Mouse (Mus musculus) kidney, embryonic 14.5 days (tissue): ENCODE measurements around the gene Elac2. TPM values are rescaled to one million over a fixed set of nuclear protein-coding genes. Genes with fewer than 3 reads are reported as not detected.

Experiments used
- ATAC-seq: fragments of 200-750 bp; cut with Nextera tagmentation; 2 replicates; pipeline ENCODE4 v1.8.0; 2017; ENCODE audit warnings: moderate number of reproducible peaks, mild to moderate bottlenecking, moderate TSS enrichment, moderate library complexity; ENCODE audit not compliant: low FRiP score, low TSS enrichment
- H3K27ac ChIP-seq: fragments of 300-500 bp; sonication (generic); 2 replicates; pipeline ENCODE4 v1.5.1; 2014; ENCODE audit warnings: low read depth, mild to moderate bottlenecking, low read length, moderate library complexity, mixed read lengths
- H3K27me3 ChIP-seq: fragments of 300-500 bp; sonication (generic); 2 replicates; pipeline ENCODE4 v1.6.1; 2014; ENCODE audit warnings: mild to moderate bottlenecking, low read length; ENCODE audit not compliant: control insufficient read depth, insufficient read depth
- H3K36me3 ChIP-seq: fragments of 300-500 bp; sonication (generic); 2 replicates; pipeline ENCODE4 v1.6.1; 2014; ENCODE audit warnings: low read length, mixed read lengths; ENCODE audit not compliant: control insufficient read depth, insufficient read depth
- H3K4me1 ChIP-seq: fragments of 300-500 bp; sonication (generic); 2 replicates; pipeline ENCODE4 v1.6.1; 2014; ENCODE audit warnings: low read length, mixed read lengths; ENCODE audit not compliant: control insufficient read depth, insufficient read depth
- H3K4me2 ChIP-seq: fragments of 300-500 bp; sonication (generic); replicated peaks from 2 replicates; pipeline ENCODE4 v1.6.1; 2014; ENCODE audit warnings: low read depth, mild to moderate bottlenecking, low read length
- H3K4me3 ChIP-seq: fragments of 300-500 bp; sonication (generic); 2 replicates; pipeline ENCODE4 v1.5.1; 2014; ENCODE audit warnings: mild to moderate bottlenecking, low read length
- H3K9ac ChIP-seq: fragments of 300-500 bp; sonication (generic); 2 replicates; pipeline ENCODE4 v1.6.1; 2014; ENCODE audit warnings: low read depth, mild to moderate bottlenecking, low read length, moderate library complexity
- H3K9me3 ChIP-seq: fragments of 300-500 bp; sonication (generic); 2 replicates; pipeline ENCODE4 v1.6.1; 2016; ENCODE audit warnings: low read length; ENCODE audit not compliant: control insufficient read depth
- WGBS: fragments of 180-500 bp; shearing (Covaris S2); extraction: QIAGEN DNeasy Blood & Tissue Kit; methylation state at CpG from one replicate; pipeline ENCODE4 v1.1.7; 2014; 5-methylcytosine and 5-hydroxymethylcytosine counted together
- polyA plus RNA-seq: library from polyadenylated mRNA; unstranded; fragments of >200 nt; fragmentation: Nextera tagmentation; extraction: Ambion mirVana; gene quantifications from 2 replicates; pipeline ENCODE4 v1.2.1, GENCODE M21; 2014

Gene Elac2
- polyA plus RNA-seq, 1 experiment from 2014 or later: 38.4 TPM

DNA sequence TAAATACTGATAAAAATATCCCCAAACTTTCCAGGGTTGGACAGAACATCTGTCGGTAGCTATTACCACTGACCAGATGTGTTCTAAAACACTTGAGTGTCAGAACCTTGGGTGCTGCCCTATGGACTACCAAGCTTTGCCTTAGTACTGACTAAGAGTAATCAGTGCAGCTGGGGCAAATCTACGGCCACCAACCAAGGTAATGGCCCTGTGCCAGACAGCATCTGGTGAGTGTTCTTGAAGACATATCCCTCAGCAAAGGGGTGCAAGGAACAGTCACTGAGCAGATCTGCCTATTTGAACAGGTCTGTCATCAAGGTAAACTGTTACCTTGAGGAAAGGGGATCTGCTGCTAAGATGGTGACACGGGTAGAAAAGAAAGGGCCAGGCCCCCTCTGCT is 26.0 kb downstream of the Elac2 start:
- 81% methylated on average over 3 of the region's 3 CpGs for WGBS
- Histone ChIP-seq H3K4me3 (no peak overlapping the region), H3K27me3 (no peaks in the 10 kb centered on the region), H3K36me3 (peaks cover 44% of the 10 kb centered on the region), H3K9me3 (no peaks in the 10 kb centered on the region), H3K4me2 (no peak overlapping the region), H3K9ac (no peak overlapping the region), H3K27ac (no peak overlapping the region), H3K4me1 (no peaks in the 10 kb centered on the region)
- ATAC-seq: no peak

DNA sequence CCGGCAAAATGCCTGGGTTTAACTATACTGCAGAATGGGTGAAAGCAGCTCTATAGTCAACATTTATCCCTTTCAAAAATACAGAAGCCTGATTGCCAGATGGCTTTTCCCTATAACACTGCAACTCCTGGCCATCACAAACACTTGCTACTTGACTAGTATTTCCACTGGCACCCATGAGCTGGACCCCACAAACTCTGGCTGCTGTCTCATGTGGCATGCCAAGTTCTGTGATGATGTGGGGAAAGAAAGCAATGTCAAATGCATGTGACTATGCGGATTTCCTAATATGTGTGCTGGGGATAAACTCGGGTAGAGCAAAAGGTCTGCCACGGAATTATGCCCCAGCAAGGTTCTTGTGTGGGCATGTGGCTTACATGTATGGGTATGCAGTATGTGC is 27.2 kb downstream of the Elac2 start:
- Histone ChIP-seq H3K27ac (no peak overlapping the region), H3K4me3 (no peak overlapping the region), H3K9me3 (no peaks in the 10 kb centered on the region), H3K27me3 (no peaks in the 10 kb centered on the region), H3K36me3 (peaks cover 33% of the 10 kb centered on the region), H3K4me2 (no peak overlapping the region), H3K4me1 (no peaks in the 10 kb centered on the region), H3K9ac (no peak overlapping the region)
- ATAC-seq: no peak
- 95% methylated on average over 4 of the region's 4 CpGs for WGBS

DNA sequence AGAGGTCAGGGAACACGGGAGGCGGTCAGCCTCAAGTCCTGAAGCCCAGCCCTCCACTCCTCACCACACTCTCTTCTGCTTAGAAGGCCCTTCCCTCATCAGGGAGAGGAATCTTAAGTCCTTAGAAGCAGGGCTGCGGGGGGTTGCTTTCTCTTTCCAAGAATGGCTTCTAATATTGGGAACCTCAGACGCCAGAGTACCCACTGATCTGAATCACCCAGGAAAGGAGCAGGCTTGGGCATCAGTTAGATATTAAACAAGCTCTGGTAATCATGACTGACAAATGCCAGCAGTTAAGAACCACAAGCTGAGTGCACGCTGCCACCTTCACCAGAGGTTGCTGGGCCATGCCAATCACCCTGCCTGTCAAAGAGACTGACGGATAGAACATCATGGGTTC is 35.1 kb downstream of the Elac2 start:
- H3K36me3 ChIP-seq: no peaks in the 10 kb centered on the region
- H3K4me2 ChIP-seq: no peak overlapping the region
- H3K4me3 ChIP-seq: no peak overlapping the region
- H3K9ac ChIP-seq: no peak overlapping the region
- no peaks in the 10 kb centered on the region for H3K9me3 ChIP-seq
- no peak overlapping the region for H3K27ac ChIP-seq
- ATAC-seq: no peak
- H3K4me1 ChIP-seq: no peaks in the 10 kb centered on the region
- H3K27me3 ChIP-seq: no peaks in the 10 kb centered on the region
- 65% methylated on average over 6 of the region's 6 CpGs for WGBS

DNA sequence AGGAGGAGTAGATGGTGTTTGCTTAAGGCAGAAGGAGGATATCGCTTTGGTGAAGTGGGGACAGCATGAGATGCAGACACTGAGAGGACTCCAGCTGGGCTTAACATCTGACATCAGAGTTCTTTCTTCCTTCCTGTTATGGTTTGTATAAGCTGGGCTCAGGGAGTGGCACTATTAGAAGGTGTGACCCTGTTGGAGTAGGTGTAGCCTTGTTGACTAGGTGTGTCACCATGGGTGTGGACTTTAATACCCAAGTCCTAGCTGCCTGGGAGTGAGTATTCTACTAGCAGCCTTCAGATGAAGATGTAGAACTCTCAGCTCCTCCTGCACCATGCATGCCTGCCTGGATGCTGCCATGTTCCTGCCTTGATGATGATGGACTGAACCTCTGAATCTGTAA is 37.9 kb downstream of the Elac2 start:
- Histone ChIP-seq H3K27ac (no peak overlapping the region), H3K4me3 (no peak overlapping the region), H3K4me1 (no peaks in the 10 kb centered on the region), H3K36me3 (no peaks in the 10 kb centered on the region), H3K9ac (no peak overlapping the region), H3K27me3 (no peaks in the 10 kb centered on the region), H3K9me3 (no peaks in the 10 kb centered on the region), H3K4me2 (no peak overlapping the region)
- WGBS: 86% methylated on average over 1 of the region's 1 CpGs
- ATAC-seq: no peak

DNA sequence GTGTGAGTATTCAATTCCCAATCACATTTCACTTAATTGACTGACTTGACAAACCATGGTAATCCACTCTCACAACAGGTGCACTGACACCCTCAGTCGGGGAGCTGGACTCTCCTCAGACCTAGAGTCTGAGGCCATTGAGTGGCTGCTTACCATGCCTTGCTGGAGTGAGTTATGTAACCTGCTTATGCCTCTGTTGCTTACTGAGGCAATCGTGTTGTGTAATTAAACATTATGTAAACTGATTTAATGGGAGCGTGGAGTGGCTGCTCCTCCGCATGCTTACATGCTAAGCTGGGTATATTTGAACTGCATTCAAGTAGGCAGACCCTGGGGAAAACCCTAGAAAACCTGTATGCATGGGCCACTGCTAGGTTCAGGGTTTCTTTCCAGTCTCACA is 41.9 kb downstream of the Elac2 start:
- Histone ChIP-seq H3K4me2 (no peak overlapping the region), H3K9me3 (no peaks in the 10 kb centered on the region), H3K4me1 (no peaks in the 10 kb centered on the region), H3K27ac (no peak overlapping the region), H3K27me3 (no peaks in the 10 kb centered on the region), H3K4me3 (no peak overlapping the region), H3K36me3 (0 out of 2 replicates have a peak, but pooled peaks cover 2% of the 10 kb centered on the region), H3K9ac (no peak overlapping the region)
- 95% methylated on average over 4 of the region's 4 CpGs for WGBS
- ATAC-seq: no peak

- ATAC-seq: no peak
- WGBS: 89% methylated on average over 11 of the region's 11 CpGs
Measured at GRCm38 (mm10) chr11:65022771-65023170, 43.9 kb downstream of the Elac2 start.

DNA sequence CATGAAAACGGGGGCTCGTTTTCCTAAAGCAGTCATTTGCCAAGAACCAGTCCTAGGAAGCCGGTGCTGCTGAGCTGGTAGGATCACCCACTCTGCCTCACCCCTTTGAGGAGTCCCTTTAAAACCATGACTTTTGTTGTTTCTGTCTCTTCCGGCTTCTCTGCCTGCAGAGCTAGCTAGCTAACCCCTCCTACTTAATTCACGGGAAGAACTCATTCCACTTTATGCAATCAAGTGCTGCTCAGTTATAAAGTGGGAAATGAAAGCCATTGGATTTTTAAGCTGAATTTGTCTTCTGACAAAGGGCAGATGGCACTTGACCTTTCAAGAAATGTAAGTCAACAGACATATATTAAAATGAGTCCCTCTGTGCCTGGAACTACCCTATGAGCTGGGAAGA is 49.2 kb downstream of the Elac2 start:
- H3K4me1 ChIP-seq: no peaks in the 10 kb centered on the region
- no peak overlapping the region for H3K9ac ChIP-seq
- no peak for ATAC-seq
- no peaks in the 10 kb centered on the region for H3K36me3 ChIP-seq
- H3K4me2 ChIP-seq: no peak overlapping the region
- no peaks in the 10 kb centered on the region for H3K27me3 ChIP-seq
- no peak overlapping the region for H3K27ac ChIP-seq
- H3K4me3 ChIP-seq: no peak overlapping the region
- no peaks in the 10 kb centered on the region for H3K9me3 ChIP-seq
- WGBS: 74% methylated on average over 5 of the region's 5 CpGs

More at GRCm38 (mm10) chr11:65022771-65023170, 43.9 kb downstream of the Elac2 start:
- no peaks in the 10 kb centered on the region for H3K9me3 ChIP-seq
- no peaks in the 10 kb centered on the region for H3K4me1 ChIP-seq
- H3K27me3 ChIP-seq: no peaks in the 10 kb centered on the region
- no peak overlapping the region for H3K27ac ChIP-seq
- H3K4me2 ChIP-seq: no peak overlapping the region
- no peak overlapping the region for H3K4me3 ChIP-seq
- H3K36me3 ChIP-seq: 0 out of 2 replicates have a peak, but pooled peaks cover 2% of the 10 kb centered on the region
- no peak overlapping the region for H3K9ac ChIP-seq

- Histone ChIP-seq H3K27me3 (no peaks in the 10 kb centered on the region), H3K4me1 (no peaks in the 10 kb centered on the region), H3K4me2 (no peak overlapping the region), H3K4me3 (no peak overlapping the region), H3K27ac (no peak overlapping the region), H3K9ac (no peak overlapping the region), H3K36me3 (no peaks in the 10 kb centered on the region), H3K9me3 (no peaks in the 10 kb centered on the region)
- WGBS: 57% methylated on average over 1 of the region's 1 CpGs
- no peak for ATAC-seq
Measured at GRCm38 (mm10) chr11:65030201-65030600, 51.4 kb downstream of the Elac2 start.

- WGBS: 81% methylated on average over 7 of the region's 7 CpGs
- ATAC-seq: no peak
- no peak overlapping the region for H3K9ac ChIP-seq
Measured at GRCm38 (mm10) chr11:65032221-65032620, 53.4 kb downstream of the Elac2 start.

More at GRCm38 (mm10) chr11:65032221-65032620, 53.4 kb downstream of the Elac2 start:
- Histone ChIP-seq H3K4me2 (no peak overlapping the region), H3K9me3 (no peaks in the 10 kb centered on the region), H3K27me3 (no peaks in the 10 kb centered on the region), H3K4me1 (no peaks in the 10 kb centered on the region), H3K36me3 (no peaks in the 10 kb centered on the region), H3K27ac (no peak overlapping the region), H3K4me3 (no peak overlapping the region)
